Mouse (Mus musculus) embryonic facial prominence, embryonic 15.5 days (tissue): ENCODE measurements around the gene Stag3. TPM values are rescaled to one million over a fixed set of nuclear protein-coding genes. Genes with fewer than 3 reads are reported as not detected.
A peak's percentile ranks its signal among the peaks of the same experiment; 100 is the strongest.

ENCODE experiments used
- ATAC-seq: fragments of 200-750 bp; cut with Nextera tagmentation; 2 replicates; pipeline ENCODE4 v1.8.0; 2017; ENCODE audit warnings: low read depth, moderate TSS enrichment; ENCODE audit not compliant: insufficient number of reproducible peaks, low FRiP score, low TSS enrichment
- H3K27ac ChIP-seq: fragments of 300-500 bp; sonication (generic); replicated peaks from 2 replicates; pipeline ENCODE4 v1.5.1; 2015; ENCODE audit warnings: mild to moderate bottlenecking, inconsistent platforms
- H3K27me3 ChIP-seq: fragments of 300-500 bp; sonication (generic); 2 replicates; pipeline ENCODE4 v1.6.1; 2015; ENCODE audit warnings: inconsistent platforms
- H3K36me3 ChIP-seq: fragments of 300-500 bp; sonication (generic); 2 replicates; pipeline ENCODE4 v1.6.1; 2015; ENCODE audit warnings: mild to moderate bottlenecking, inconsistent platforms
- H3K4me1 ChIP-seq: fragments of 300-500 bp; sonication (generic); 2 replicates; pipeline ENCODE4 v1.6.1; 2015; ENCODE audit warnings: inconsistent platforms
- H3K4me2 ChIP-seq: fragments of 300-500 bp; sonication (generic); replicated peaks from 2 replicates; pipeline ENCODE4 v1.6.1; 2015; ENCODE audit warnings: mild to moderate bottlenecking, inconsistent platforms
- H3K4me3 ChIP-seq: fragments of 300-500 bp; sonication (generic); replicated peaks from 2 replicates; pipeline ENCODE4 v1.5.1; 2015; ENCODE audit warnings: mild to moderate bottlenecking, inconsistent platforms
- H3K9ac ChIP-seq: fragments of 300-500 bp; sonication (generic); 2 replicates; pipeline ENCODE4 v1.6.1; 2015; ENCODE audit warnings: inconsistent platforms
- H3K9me3 ChIP-seq: fragments of 300-500 bp; sonication (generic); replicated peaks from 2 replicates; pipeline ENCODE4 v1.6.1; 2016; ENCODE audit warnings: inconsistent platforms
- WGBS: fragments of 180-500 bp; shearing (Covaris S2); methylation state at CpG from one replicate; pipeline ENCODE4 v1.1.7; 2015; 5-methylcytosine and 5-hydroxymethylcytosine counted together
- polyA plus RNA-seq: library from polyadenylated mRNA; unstranded; fragments of >200 nt; fragmentation: Nextera tagmentation; extraction: Ambion mirVana; gene quantifications from 2 replicates; pipeline ENCODE4 v1.2.1, GENCODE M21; 2015

Stag3 gene
- polyA plus RNA-seq, 1 experiment from 2014 or later: 5.2 TPM

DNA sequence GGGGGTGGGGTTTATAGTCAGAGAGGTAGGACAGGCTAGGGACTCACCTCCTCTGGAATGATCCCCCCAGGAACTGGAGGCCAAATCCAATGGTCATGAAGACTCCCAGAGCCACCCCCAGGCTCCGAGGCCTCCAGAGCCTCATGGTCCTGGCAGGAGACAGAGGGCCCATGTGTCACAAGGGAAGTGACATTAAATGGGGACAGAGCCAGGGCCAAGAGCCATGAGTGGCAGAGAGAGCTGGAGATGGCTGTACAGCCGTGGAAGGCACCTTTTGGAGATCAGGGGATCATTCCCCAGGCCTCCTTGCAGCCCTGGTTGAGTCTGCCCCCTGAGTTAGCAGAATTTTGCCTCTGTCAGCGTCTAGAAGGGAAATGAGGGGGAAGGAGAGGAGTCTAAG lies 8.8 kb upstream of the Stag3 start:
- H3K9ac ChIP-seq: no peak overlapping the region
- ATAC-seq: no peak
- WGBS: 44% methylated on average over 3 of the region's 3 CpGs
- H3K27me3 ChIP-seq: peaks cover 6% of the 10 kb centered on the region; the same call in 1 of the 2 replicates
- H3K36me3 ChIP-seq: peaks cover 3% of the 10 kb centered on the region; the same call in 1 of the 2 replicates
- no peak overlapping the region for H3K4me2 ChIP-seq
- no peak overlapping the region for H3K27ac ChIP-seq
- H3K4me3 ChIP-seq: no peak overlapping the region
- peaks cover 34% of the 10 kb centered on the region for H3K4me1 ChIP-seq
- H3K9me3 ChIP-seq: no peaks in the 10 kb centered on the region

DNA sequence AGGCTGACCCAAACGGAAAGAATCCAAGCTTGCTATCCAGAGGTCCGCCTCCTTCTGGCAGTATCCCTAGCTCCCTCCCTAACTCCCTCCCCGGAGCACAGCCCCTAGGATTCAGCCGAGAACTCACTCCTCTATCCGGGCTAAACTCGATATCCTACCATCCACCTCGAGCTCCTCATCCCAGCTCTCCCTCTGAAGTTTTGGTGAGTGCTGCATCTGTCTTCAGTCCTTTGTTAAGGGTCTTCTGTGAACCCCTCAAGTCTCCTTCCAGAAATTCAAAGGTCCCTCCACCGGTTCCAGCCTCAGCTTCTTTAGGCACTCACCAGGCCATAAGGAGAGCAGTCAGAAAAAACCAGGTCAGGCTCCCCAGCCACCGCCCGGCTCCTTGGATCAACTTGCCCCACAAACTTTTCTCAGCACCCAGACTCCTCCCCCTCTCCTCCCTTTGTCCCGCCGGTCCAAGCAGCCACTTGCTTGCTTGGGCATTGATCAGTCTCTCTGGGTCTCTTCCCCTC lies 7.6 kb upstream of the Stag3 start, which contains the start of gene Gal3st4:
Gene Gal3st4 (minus strand): TSS at position 432 of the 515 bp plus-strand sequence.
- H3K9me3 ChIP-seq: no peaks in the 10 kb centered on the region
- H3K27me3 ChIP-seq: peaks cover 6% of the 10 kb centered on the region; the same call in 1 of the 2 replicates
- ATAC-seq: no peak; the same call in 1 of the 2 replicates
- peaks cover 1% of the 10 kb centered on the region; the same call in 1 of the 2 replicates for H3K36me3 ChIP-seq
- peak within 1 kb of the TSS; percentile 8 for H3K27ac ChIP-seq
- 2% methylated on average over 12 of the region's 12 CpGs for whole genome bisulfite sequencing
- peak within 1 kb of the TSS; percentile 32 for H3K4me2 ChIP-seq
- peaks cover 38% of the 10 kb centered on the region for H3K4me1 ChIP-seq
- H3K4me3 ChIP-seq: peak within 1 kb of the TSS; percentile 18
- H3K9ac ChIP-seq: no peak within 1 kb of the TSS

DNA sequence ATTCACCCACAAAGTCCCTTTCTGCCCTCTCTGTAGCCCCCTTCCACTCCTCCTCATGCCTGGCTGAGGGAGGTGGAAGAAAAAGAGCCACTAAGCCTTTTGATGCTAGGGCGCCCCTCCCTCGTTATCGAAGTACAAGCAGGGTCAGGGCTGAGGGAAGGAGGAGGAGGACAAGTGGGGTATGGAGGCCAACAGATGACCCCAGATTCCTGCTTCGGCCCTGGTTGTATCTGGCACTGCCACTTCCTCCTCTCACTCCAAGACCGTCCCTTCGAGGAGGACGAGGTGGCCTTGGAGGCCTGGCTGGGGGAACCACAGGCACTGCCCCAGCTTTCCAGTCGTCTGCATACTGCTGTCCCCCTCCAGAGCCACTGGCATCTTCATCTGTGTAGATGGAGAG lies 5.9 kb upstream of the Stag3 start:
- Histone ChIP-seq H3K27ac (no peak overlapping the region), H3K36me3 (peaks cover 3% of the 10 kb centered on the region; the same call in 1 of the 2 replicates), H3K4me1 (peaks cover 49% of the 10 kb centered on the region), H3K4me2 (no peak overlapping the region), H3K9me3 (no peaks in the 10 kb centered on the region), H3K4me3 (no peak overlapping the region), H3K27me3 (peaks cover 6% of the 10 kb centered on the region; the same call in 1 of the 2 replicates), H3K9ac (no peak overlapping the region)
- ATAC-seq: no peak
- WGBS: 74% methylated on average over 8 of the region's 8 CpGs

- peak overlapping the region; percentile 40 for H3K4me2 ChIP-seq
- no peaks in the 10 kb centered on the region for H3K9me3 ChIP-seq
- H3K27me3 ChIP-seq: peaks cover 6% of the 10 kb centered on the region; the same call in 1 of the 2 replicates
- peak overlapping the region; percentile 33; the same call in 1 of the 2 replicates for H3K9ac ChIP-seq
- 20% methylated on average over 41 of the region's 41 CpGs for WGBS
- H3K27ac ChIP-seq: no peak overlapping the region; the same call in 1 of the 2 replicates
- H3K36me3 ChIP-seq: peaks cover 3% of the 10 kb centered on the region; the same call in 1 of the 2 replicates
- ATAC-seq: no peak
- peaks cover 54% of the 10 kb centered on the region for H3K4me1 ChIP-seq
- H3K4me3 ChIP-seq: peak overlapping the region; percentile 20
Measured at GRCm38 (mm10) chr5:138275216-138276050, 4.6 kb upstream of the Stag3 start.

- 0 out of 2 replicates have a peak, but pooled peaks cover 5% of the 10 kb centered on the region for H3K27me3 ChIP-seq
- H3K4me1 ChIP-seq: peaks cover 41% of the 10 kb centered on the region
- no peak overlapping the region for H3K4me3 ChIP-seq
Measured at GRCm38 (mm10) chr5:138277994-138278393, 2.0 kb upstream of the Stag3 start.

DNA sequence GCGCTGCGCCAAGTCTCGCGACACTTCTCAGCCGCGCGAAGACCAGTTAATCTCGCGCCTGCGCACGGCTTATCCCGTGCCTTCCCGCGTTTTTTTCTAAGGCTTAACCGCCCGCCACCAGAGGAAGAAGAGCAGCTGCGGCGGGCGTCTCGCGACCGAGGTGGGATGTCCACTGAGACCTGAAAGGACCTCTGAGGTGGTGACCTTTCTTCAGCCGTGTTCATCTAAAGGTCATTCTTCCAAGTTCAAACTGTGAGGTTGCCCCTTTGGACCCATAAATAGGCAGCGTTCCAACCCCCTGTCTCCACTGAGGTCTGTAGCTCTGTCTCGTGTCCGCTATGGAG lies 357 bp downstream of the Stag3 start:
- Histone ChIP-seq H3K9me3 (no peaks in the 10 kb centered on the region), H3K9ac (no peak overlapping the region), H3K4me1 (peaks cover 29% of the 10 kb centered on the region), H3K4me2 (peak overlapping the region; percentile 82), H3K4me3 (peak overlapping the region; percentile 75), H3K27me3 (0 out of 2 replicates have a peak, but pooled peaks cover 5% of the 10 kb centered on the region), H3K36me3 (peaks cover 3% of the 10 kb centered on the region; the same call in 1 of the 2 replicates), H3K27ac (no peak overlapping the region)
- 24% methylated on average over 26 of the region's 26 CpGs for WGBS
- no peak for ATAC-seq

More at GRCm38 (mm10) chr5:138277994-138278393, 2.0 kb upstream of the Stag3 start:
- Histone ChIP-seq H3K9ac (no peak overlapping the region), H3K27ac (no peak overlapping the region), H3K4me2 (no peak overlapping the region), H3K36me3 (peaks cover 3% of the 10 kb centered on the region; the same call in 1 of the 2 replicates), H3K9me3 (no peaks in the 10 kb centered on the region)
- ATAC-seq: no peak
- 85% methylated on average over 7 of the region's 7 CpGs for WGBS

DNA sequence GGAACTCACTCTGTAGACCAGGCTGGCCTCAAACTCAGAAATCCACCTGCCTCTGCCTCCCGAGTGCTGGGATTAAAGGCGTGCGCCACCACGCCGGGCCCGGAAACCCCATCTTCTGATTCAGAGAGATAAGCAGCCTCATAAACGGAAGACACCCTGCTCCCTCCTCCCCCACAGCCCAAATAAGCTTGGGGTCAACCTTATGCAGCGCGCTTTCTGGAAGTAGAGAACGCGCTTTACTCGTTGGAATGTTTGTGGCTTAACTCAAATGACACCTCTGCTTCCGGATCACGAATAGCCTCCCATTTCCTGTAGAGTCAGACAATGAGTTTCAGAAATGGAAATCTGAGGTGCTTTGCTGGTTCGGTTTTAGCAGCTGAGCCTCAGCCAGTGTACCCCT lies 789 bp downstream of the Stag3 start:
- Histone ChIP-seq H3K9me3 (no peaks in the 10 kb centered on the region), H3K27me3 (0 out of 2 replicates have a peak, but pooled peaks cover 5% of the 10 kb centered on the region), H3K4me1 (peaks cover 24% of the 10 kb centered on the region), H3K36me3 (peaks cover 3% of the 10 kb centered on the region; the same call in 1 of the 2 replicates), H3K4me3 (no peak overlapping the region), H3K9ac (no peak overlapping the region), H3K27ac (no peak overlapping the region), H3K4me2 (peak overlapping the region; percentile 82; the same call in 1 of the 2 replicates)
- WGBS: 91% methylated on average over 15 of the region's 15 CpGs
- ATAC-seq: no peak

GRCm38 (mm10) chr5:138281798-138282197 lies 1.8 kb downstream of the Stag3 start:
- ATAC-seq: no peak
- Histone ChIP-seq H3K27me3 (0 out of 2 replicates have a peak, but pooled peaks cover 5% of the 10 kb centered on the region), H3K36me3 (peaks cover 3% of the 10 kb centered on the region; the same call in 1 of the 2 replicates), H3K27ac (no peak overlapping the region), H3K4me1 (peaks cover 16% of the 10 kb centered on the region), H3K9ac (no peak overlapping the region), H3K9me3 (no peaks in the 10 kb centered on the region), H3K4me3 (no peak overlapping the region), H3K4me2 (no peak overlapping the region)
- WGBS: 83% methylated on average over 2 of the region's 2 CpGs

DNA sequence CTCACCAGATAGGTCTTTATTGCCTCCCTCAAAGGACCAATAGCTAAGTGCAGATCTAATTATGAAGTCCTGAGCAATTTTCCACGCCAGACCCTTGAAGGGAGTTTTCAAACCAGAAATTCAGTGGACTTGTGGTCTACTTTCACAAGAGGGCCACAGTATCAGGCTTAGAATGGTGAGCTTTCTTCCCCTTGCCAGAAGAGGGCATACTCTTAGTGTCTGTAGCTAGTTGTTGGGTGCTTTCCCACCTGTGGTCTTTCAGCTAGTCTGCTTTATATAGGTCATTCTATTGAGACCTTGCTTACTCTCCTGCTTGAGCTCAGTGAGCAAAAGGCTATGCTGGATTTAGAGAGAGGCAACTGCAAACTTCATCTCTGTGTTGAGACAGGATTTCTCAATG lies 3.5 kb downstream of the Stag3 start:
- Histone ChIP-seq H3K4me1 (peaks cover 11% of the 10 kb centered on the region), H3K27me3 (0 out of 2 replicates have a peak, but pooled peaks cover 5% of the 10 kb centered on the region), H3K9ac (no peak overlapping the region), H3K36me3 (no peaks in the 10 kb centered on the region), H3K27ac (no peak overlapping the region), H3K4me2 (no peak overlapping the region), H3K9me3 (no peaks in the 10 kb centered on the region), H3K4me3 (no peak overlapping the region)
- ATAC-seq: no peak
- WGBS: 58% methylated on average over 1 of the region's 1 CpGs

- Histone ChIP-seq H3K9ac (no peak overlapping the region), H3K4me3 (no peak overlapping the region), H3K9me3 (no peaks in the 10 kb centered on the region), H3K27ac (no peak overlapping the region), H3K27me3 (no peaks in the 10 kb centered on the region), H3K36me3 (no peaks in the 10 kb centered on the region), H3K4me2 (no peak overlapping the region), H3K4me1 (no peaks in the 10 kb centered on the region)
- WGBS: 77% methylated on average over 3 of the region's 3 CpGs
- no peak for ATAC-seq
Measured at GRCm38 (mm10) chr5:138287861-138288260, 7.8 kb downstream of the Stag3 start.

GRCm38 (mm10) chr5:138291638-138292037 lies 11.6 kb downstream of the Stag3 start:
- no peaks in the 10 kb centered on the region for H3K36me3 ChIP-seq
- no peak overlapping the region for H3K9ac ChIP-seq
- no peak for ATAC-seq
- H3K4me1 ChIP-seq: no peaks in the 10 kb centered on the region
- no peak overlapping the region for H3K27ac ChIP-seq
- H3K4me3 ChIP-seq: no peak overlapping the region
- no peaks in the 10 kb centered on the region for H3K9me3 ChIP-seq
- no peaks in the 10 kb centered on the region for H3K27me3 ChIP-seq
- H3K4me2 ChIP-seq: no peak overlapping the region
- 86% methylated on average over 1 of the region's 1 CpGs for WGBS
